In genomic region chr4:102594506-102594905, GRCm38 (mm10) we compare ENCODE assay signal across 17 mouse cellular contexts.
DNase-seq lines count a peak whose midpoint lies in the region.
"Had no signal": no experiment of that assay in that cellular context is flagged by ENCODE, and none has a peak within 500 bp of the region (broad histone marks: within the 10 kb centered on the region; RNA-seq: fewer than 3 reads in every experiment).

No protein-coding gene starts in this region.

- DNase-seq in cerebellum, adult 18-20 months, result peak; percentile 48 to 59
- no peak for DNase-seq in cerebellum, postnatal 4 days (ENCODE audit: low spot score in 2 of 2)
- DNase-seq in brain, adult 2 months (ENCODE audit: low read depth, low spot score), result peak; percentile 61
- peak; percentile 61 for DNase-seq in cerebellum, adult 9-10 months
- DNase-seq in cerebellum, postnatal 36 days, result peak; percentile 44 to 56
- DNase-seq in adrenal gland, adult 8-10 months, result no peak
- DNase-seq in right cerebral cortex, adult 2 months (ENCODE audit: low spot score in 2 of 2), result no peak
- DNase-seq: adrenal gland, postnatal 25 days; kidney, adult 18-20 months; kidney, postnatal 25 days; liver, embryonic 13.5 days; lung, adult 18-20 months; lung, postnatal 4 days; right cerebral cortex, adult 18-20 months; right cerebral cortex, postnatal 4 days; thymus, adult 2 months; thymus, postnatal 36 days had no signal

Comparison
In these comparisons a context has a peak if more than half of its experiments do, and no peak if none do; other contexts are left out.
1. DNase-seq: peak in cerebellum, adult 18-20 months (2 of 2), brain, adult 2 months (single experiment), cerebellum, adult 9-10 months (single experiment) and cerebellum, postnatal 36 days (2 of 2); none in cerebellum, postnatal 4 days (0 of 2), adrenal gland, adult 8-10 months (single experiment) and right cerebral cortex, adult 2 months (0 of 2).